Mouse (Mus musculus): ENCODE data around the gene Phox2a.
A peak's percentile ranks its signal among the peaks of the same experiment; 100 is the strongest.

The Phox2a gene

GRCm38 (mm10) chr7:101833916-101834584 is 15.9 kb downstream of the Phox2a start:
- Histone ChIP-seq H3K27me3 (ENCODE audit: control insufficient read depth, insufficient read depth, low read length, poor library complexity, severe bottlenecking) (no peaks in the 10 kb centered on the region), H3K36me3 (ENCODE audit: control insufficient read depth, insufficient read depth, low read length, poor library complexity, severe bottlenecking) (no peaks in the 10 kb centered on the region)
- no peak for DNase-seq (ENCODE audit: low read depth, low spot score)

GRCm38 (mm10) chr7:101834903-101835302 is 16.8 kb downstream of the Phox2a start:
- Histone ChIP-seq H3K27me3 (ENCODE audit: control insufficient read depth, insufficient read depth, low read length, poor library complexity, severe bottlenecking) (no peaks in the 10 kb centered on the region), H3K36me3 (ENCODE audit: control insufficient read depth, insufficient read depth, low read length, poor library complexity, severe bottlenecking) (no peaks in the 10 kb centered on the region)
- no peak for DNase-seq (ENCODE audit: low read depth, low spot score)

- Histone ChIP-seq H3K36me3 (ENCODE audit: control insufficient read depth, insufficient read depth, low read length, poor library complexity, severe bottlenecking) (no peaks in the 10 kb centered on the region), H3K27me3 (ENCODE audit: control insufficient read depth, insufficient read depth, low read length, poor library complexity, severe bottlenecking) (no peaks in the 10 kb centered on the region)
- peak; percentile 20 for DNase-seq (ENCODE audit: low read depth, low spot score)
These were observed 17.5 kb downstream of the Phox2a start for GRCm38 (mm10) chr7:101835457-101836109.

GRCm38 (mm10) chr7:101836271-101837153 is 18.4 kb downstream of the Phox2a start:
- Histone ChIP-seq H3K36me3 (ENCODE audit: control insufficient read depth, insufficient read depth, low read length, poor library complexity, severe bottlenecking) (no peaks in the 10 kb centered on the region), H3K27me3 (ENCODE audit: control insufficient read depth, insufficient read depth, low read length, poor library complexity, severe bottlenecking) (no peaks in the 10 kb centered on the region)
- peak; percentile 58 for DNase-seq (ENCODE audit: low read depth, low spot score)

GRCm38 (mm10) chr7:101837154-101837605 is 19.1 kb downstream of the Phox2a start:
- peak; percentile 17 for DNase-seq (ENCODE audit: low read depth, low spot score)
- no peaks in the 10 kb centered on the region for H3K36me3 ChIP-seq (ENCODE audit: control insufficient read depth, insufficient read depth, low read length, poor library complexity, severe bottlenecking)
- no peaks in the 10 kb centered on the region for H3K27me3 ChIP-seq (ENCODE audit: control insufficient read depth, insufficient read depth, low read length, poor library complexity, severe bottlenecking)

- Histone ChIP-seq H3K27me3 (ENCODE audit: control insufficient read depth, insufficient read depth, low read length, poor library complexity, severe bottlenecking) (no peaks in the 10 kb centered on the region), H3K36me3 (ENCODE audit: control insufficient read depth, insufficient read depth, low read length, poor library complexity, severe bottlenecking) (no peaks in the 10 kb centered on the region)
- peak; percentile 28 for DNase-seq (ENCODE audit: low read depth, low spot score)
These were observed 19.7 kb downstream of the Phox2a start, which contains the start of gene Inppl1 for GRCm38 (mm10) chr7:101837606-101838471. Gene Inppl1, minus strand, starts transcription at chr7:101838229.

- no peaks in the 10 kb centered on the region for H3K27me3 ChIP-seq (ENCODE audit: control insufficient read depth, insufficient read depth, low read length, poor library complexity, severe bottlenecking)
- no peaks in the 10 kb centered on the region for H3K36me3 ChIP-seq (ENCODE audit: control insufficient read depth, insufficient read depth, low read length, poor library complexity, severe bottlenecking)
- no peak for DNase-seq (ENCODE audit: low read depth, low spot score)
These were observed 26.1 kb downstream of the Phox2a start for GRCm38 (mm10) chr7:101844186-101844585.

GRCm38 (mm10) chr7:101847934-101848333 is 29.8 kb downstream of the Phox2a start:
- Histone ChIP-seq H3K27me3 (ENCODE audit: control insufficient read depth, insufficient read depth, low read length, poor library complexity, severe bottlenecking) (no peaks in the 10 kb centered on the region), H3K36me3 (ENCODE audit: control insufficient read depth, insufficient read depth, low read length, poor library complexity, severe bottlenecking) (no peaks in the 10 kb centered on the region)
- DNase-seq (ENCODE audit: low read depth, low spot score) = peak; percentile 23

GRCm38 (mm10) chr7:101851689-101852088 is 33.6 kb downstream of the Phox2a start:
- DNase-seq (ENCODE audit: low read depth, low spot score) = peak; percentile 49
- H3K27me3 ChIP-seq (ENCODE audit: control insufficient read depth, insufficient read depth, low read length, poor library complexity, severe bottlenecking) = no peaks in the 10 kb centered on the region
- H3K36me3 ChIP-seq (ENCODE audit: control insufficient read depth, insufficient read depth, low read length, poor library complexity, severe bottlenecking) = no peaks in the 10 kb centered on the region

- Histone ChIP-seq H3K27me3 (ENCODE audit: control insufficient read depth, insufficient read depth, low read length, poor library complexity, severe bottlenecking) (no peaks in the 10 kb centered on the region), H3K36me3 (ENCODE audit: control insufficient read depth, insufficient read depth, low read length, poor library complexity, severe bottlenecking) (no peaks in the 10 kb centered on the region)
- no peak for DNase-seq (ENCODE audit: low read depth, low spot score)
These were observed 34.7 kb downstream of the Phox2a start for GRCm38 (mm10) chr7:101852846-101853245.

- Histone ChIP-seq H3K36me3 (ENCODE audit: control insufficient read depth, insufficient read depth, low read length, poor library complexity, severe bottlenecking) (no peaks in the 10 kb centered on the region), H3K27me3 (ENCODE audit: control insufficient read depth, insufficient read depth, low read length, poor library complexity, severe bottlenecking) (no peaks in the 10 kb centered on the region)
- no peak for DNase-seq (ENCODE audit: low read depth, low spot score)
These were observed 35.7 kb downstream of the Phox2a start for GRCm38 (mm10) chr7:101853816-101854215.

- no peaks in the 10 kb centered on the region for H3K36me3 ChIP-seq (ENCODE audit: control insufficient read depth, insufficient read depth, low read length, poor library complexity, severe bottlenecking)
- no peaks in the 10 kb centered on the region for H3K27me3 ChIP-seq (ENCODE audit: control insufficient read depth, insufficient read depth, low read length, poor library complexity, severe bottlenecking)
- DNase-seq (ENCODE audit: low read depth, low spot score) = no peak
These were observed 39.0 kb downstream of the Phox2a start, which contains the start of gene Folr2 for GRCm38 (mm10) chr7:101857094-101857493. Gene Folr2, minus strand, starts transcription at chr7:101857194.

- H3K36me3 ChIP-seq (ENCODE audit: control insufficient read depth, insufficient read depth, low read length, poor library complexity, severe bottlenecking) = no peaks in the 10 kb centered on the region
- H3K27me3 ChIP-seq (ENCODE audit: control insufficient read depth, insufficient read depth, low read length, poor library complexity, severe bottlenecking) = no peaks in the 10 kb centered on the region
- no peak for DNase-seq (ENCODE audit: low read depth, low spot score)
These were observed 40.2 kb downstream of the Phox2a start for GRCm38 (mm10) chr7:101858362-101858761.

- no peak for DNase-seq (ENCODE audit: low read depth, low spot score)
- H3K36me3 ChIP-seq (ENCODE audit: control insufficient read depth, insufficient read depth, low read length, poor library complexity, severe bottlenecking) = no peaks in the 10 kb centered on the region
- no peaks in the 10 kb centered on the region; the same call in 1 of the 2 replicates for H3K27me3 ChIP-seq (ENCODE audit: control insufficient read depth, insufficient read depth, low read length, poor library complexity, severe bottlenecking)
These were observed 42.9 kb downstream of the Phox2a start for GRCm38 (mm10) chr7:101860978-101861377.

Measured in splenic B cell, adult 2 months (primary cell).